Comparison of ENCODE assay signal across 25 mouse cellular contexts in genomic region chr4:130070523-130070922, GRCm38 (mm10). TPM values are rescaled to one million over a fixed set of nuclear protein-coding genes. Genes with fewer than 3 reads are reported as not detected.
DNase-seq lines count a peak whose midpoint lies in the region; ATAC-seq and TF ChIP-seq lines count a peak whose summit lies in the region.
"Had no signal": no experiment of that assay in that cellular context is flagged by ENCODE, and none has a peak within 500 bp of the region (broad histone marks: within the 10 kb centered on the region; RNA-seq: fewer than 3 reads in every experiment).

No protein-coding gene starts in this region.

- no peak overlapping the region for H3K4me2 ChIP-seq in forebrain, embryonic 15.5 days (replicated peaks)
- no peak overlapping the region for H3K4me2 ChIP-seq in forebrain, embryonic 14.5 days (ENCODE audit: low read length)
- no peak overlapping the region for H3K4me2 ChIP-seq in forebrain, postnatal 0 days (ENCODE audit: low read depth)
- no peak overlapping the region for H3K4me2 ChIP-seq in forebrain, embryonic 12.5 days
- H3K4me2 ChIP-seq: embryonic facial prominence, embryonic 13.5 days; embryonic facial prominence, embryonic 15.5 days had no signal

- no peak for TF ChIP-seq POLR2A in brain, embryonic 14.5 days (IDR thresholded peaks at IDR 0.05; ENCODE audit: borderline replicate concordance, extremely low read depth, insufficient read depth, insufficient read length, poor library complexity, severe bottlenecking)

- no peak overlapping the region for H3K9ac ChIP-seq in forebrain, embryonic 15.5 days (replicated peaks)
- no peak overlapping the region for H3K9ac ChIP-seq in forebrain, embryonic 14.5 days (ENCODE audit: low read length)
- no peak overlapping the region for H3K9ac ChIP-seq in forebrain, postnatal 0 days
- H3K9ac ChIP-seq in forebrain, embryonic 12.5 days: no peak overlapping the region
- H3K9ac ChIP-seq: embryonic facial prominence, embryonic 13.5 days; embryonic facial prominence, embryonic 15.5 days had no signal

- no peaks in the 10 kb centered on the region for H3K27me3 ChIP-seq in forebrain, embryonic 15.5 days
- no peaks in the 10 kb centered on the region for H3K27me3 ChIP-seq in forebrain, embryonic 14.5 days (replicated peaks; ENCODE audit: control insufficient read depth, insufficient read depth, low read length)
- H3K27me3 ChIP-seq in forebrain, postnatal 0 days (ENCODE audit: insufficient read depth, low read length): no peaks in the 10 kb centered on the region
- peaks cover 7% of the 10 kb centered on the region for H3K27me3 ChIP-seq in forebrain, embryonic 12.5 days
- H3K27me3 ChIP-seq: embryonic facial prominence, embryonic 13.5 days; embryonic facial prominence, embryonic 15.5 days; Patski had no signal

- H3K9me3 ChIP-seq in forebrain, embryonic 15.5 days: no peaks in the 10 kb centered on the region
- H3K9me3 ChIP-seq in forebrain, embryonic 14.5 days (replicated peaks; ENCODE audit: control insufficient read depth, low read length): no peaks in the 10 kb centered on the region
- H3K9me3 ChIP-seq in forebrain, postnatal 0 days (ENCODE audit: low read length): no peaks in the 10 kb centered on the region
- no peaks in the 10 kb centered on the region for H3K9me3 ChIP-seq in forebrain, embryonic 12.5 days
- H3K9me3 ChIP-seq: embryonic facial prominence, embryonic 13.5 days; embryonic facial prominence, embryonic 15.5 days; forebrain, embryonic 10.5 days; G1E had no signal

- 0 out of 2 replicates have a peak overlapping the region, but pooled peaks have one; percentile 25 for H3K27ac ChIP-seq in forebrain, embryonic 15.5 days (replicated peaks)
- no peak overlapping the region for H3K27ac ChIP-seq in forebrain, embryonic 14.5 days (ENCODE audit: low read depth, low read length)
- H3K27ac ChIP-seq in forebrain, postnatal 0 days (ENCODE audit: low read depth, low read length): no peak overlapping the region
- no peak overlapping the region for H3K27ac ChIP-seq in forebrain, embryonic 12.5 days
- H3K27ac ChIP-seq: embryonic facial prominence, embryonic 13.5 days; embryonic facial prominence, embryonic 15.5 days; forebrain, embryonic 10.5 days had no signal

- no peak for DNase-seq in forebrain, embryonic 14.5 days (ENCODE audit: low spot score)
- DNase-seq in forebrain, postnatal 0 days: no peak
- peak; percentile 32 for DNase-seq in brain, embryonic 14.5 days (ENCODE audit: low read depth)
- DNase-seq: adrenal gland, adult 8-10 months; adrenal gland, postnatal 14 days; adrenal gland, postnatal 36 days; B cell, adult 2 months; cerebellum, adult 11 months; cerebellum, adult 18-20 months; cerebellum, adult 8-10 months; cerebellum, adult 9-11 months; cerebellum, postnatal 14 days; cerebellum, postnatal 36 days; embryo, embryonic 11 days had no signal

- ATAC-seq in forebrain, embryonic 15.5 days (replicated peaks): no peak
- no peak for ATAC-seq in forebrain, embryonic 14.5 days
- peak; percentile 59; the same call in 1 of the 2 replicates for ATAC-seq in forebrain, postnatal 0 days
- ATAC-seq in forebrain, embryonic 12.5 days (ENCODE audit: low FRiP score): no peak
- ATAC-seq: activated CD4-positive, CD25-positive, alpha-beta regulatory T cell, adult 4 months; CD4-positive, CD25-positive, alpha-beta regulatory T cell, adult 4 months; Patski had no signal

- H3K4me1 ChIP-seq in forebrain, embryonic 15.5 days: peaks cover 9% of the 10 kb centered on the region
- H3K4me1 ChIP-seq in forebrain, embryonic 14.5 days (ENCODE audit: control insufficient read depth, insufficient read depth, low read length): no peaks in the 10 kb centered on the region
- H3K4me1 ChIP-seq in forebrain, postnatal 0 days (ENCODE audit: insufficient read depth): no peaks in the 10 kb centered on the region
- H3K4me1 ChIP-seq in forebrain, embryonic 12.5 days: no peaks in the 10 kb centered on the region; the same call in 1 of the 2 replicates

- 62% methylated on average over 3 of the region's 3 CpGs for WGBS in forebrain, embryonic 15.5 days
- WGBS in forebrain, embryonic 14.5 days: 57% methylated on average over 3 of the region's 3 CpGs
- WGBS in forebrain, postnatal 0 days: 48% methylated on average over 3 of the region's 3 CpGs
- WGBS in forebrain, embryonic 12.5 days: 74% methylated on average over 3 of the region's 3 CpGs

- no peaks in the 10 kb centered on the region for H3K36me3 ChIP-seq in forebrain, embryonic 15.5 days
- no peaks in the 10 kb centered on the region for H3K36me3 ChIP-seq in forebrain, embryonic 14.5 days (ENCODE audit: control insufficient read depth, insufficient read depth, low read length)
- H3K36me3 ChIP-seq in forebrain, postnatal 0 days (ENCODE audit: insufficient read depth): no peaks in the 10 kb centered on the region
- no peaks in the 10 kb centered on the region for H3K36me3 ChIP-seq in forebrain, embryonic 12.5 days (replicated peaks)
- H3K36me3 ChIP-seq: forebrain, embryonic 10.5 days; G1E had no signal

- H3K4me3 ChIP-seq in forebrain, embryonic 15.5 days: no peak overlapping the region
- H3K4me3 ChIP-seq in forebrain, embryonic 14.5 days (ENCODE audit: low read depth, low read length): no peak overlapping the region
- no peak overlapping the region for H3K4me3 ChIP-seq in forebrain, postnatal 0 days (ENCODE audit: low read depth, low read length)
- no peak overlapping the region for H3K4me3 ChIP-seq in forebrain, embryonic 12.5 days (replicated peaks)
- H3K4me3 ChIP-seq: embryonic facial prominence, embryonic 13.5 days; embryonic facial prominence, embryonic 15.5 days; erythroblast, embryonic 14.5 days; forebrain, embryonic 10.5 days had no signal

- no peak for TF ChIP-seq CTCF in forebrain, postnatal 0 days (IDR thresholded peaks at IDR 0.05; ENCODE audit: low read depth)
- no peak for TF ChIP-seq CTCF in brain, embryonic 14.5 days (IDR thresholded peaks at IDR 0.05; ENCODE audit: borderline replicate concordance, extremely low read depth, insufficient read depth, insufficient read length)

RNA-seq across cellular contexts. Expression of gene Col16a1, which starts 22.9 kb away (rescaled TPM):
- polyA plus RNA-seq in forebrain, embryonic 15.5 days (2015; fragmentation: Nextera tagmentation; extraction: Ambion mirVana): 4.6 and 5.1 TPM in 2 replicates
- 4.0 and 5.7 TPM in 2 replicates for polyA plus RNA-seq in forebrain, embryonic 14.5 days (2014; fragmentation: Nextera tagmentation; extraction: Ambion mirVana)
- total RNA-seq in forebrain, postnatal 0 days (2014; rRNA removed): 21.8 and 29.7 TPM in 2 replicates
- 6.8 and 7.5 TPM in 2 replicates for polyA plus RNA-seq in forebrain, postnatal 0 days (2015; fragmentation: Nextera tagmentation; extraction: Ambion mirVana)
- 10.8 and 14.8 TPM in 2 replicates for polyA plus RNA-seq in forebrain, embryonic 12.5 days (2016; fragmentation: Nextera tagmentation; extraction: Ambion mirVana)
- 16.7 and 17.1 TPM in 2 replicates for polyA plus RNA-seq in brain, embryonic 14.5 days (2012; rRNA removed)
- total RNA-seq: CH12.LX, G1E had no signal
- polyA plus RNA-seq: activated CD4-positive, CD25-positive, alpha-beta regulatory T cell, adult 4 months; CD4-positive, CD25-positive, alpha-beta regulatory T cell, adult 4 months; erythroblast, embryonic 14.5 days; G1E had no signal

RNA-seq across cellular contexts. Expression of gene Pef1, which starts 31.8 kb away (rescaled TPM):
- polyA plus RNA-seq in forebrain, embryonic 15.5 days (2015; fragmentation: Nextera tagmentation; extraction: Ambion mirVana): 68.1 and 70.3 TPM in 2 replicates
- 88.6 and 91.9 TPM in 2 replicates for polyA plus RNA-seq in forebrain, embryonic 14.5 days (2014; fragmentation: Nextera tagmentation; extraction: Ambion mirVana)
- 51.6 and 52.9 TPM in 2 replicates for total RNA-seq in forebrain, postnatal 0 days (2014; rRNA removed)
- 58.5 and 60.7 TPM in 2 replicates for polyA plus RNA-seq in forebrain, postnatal 0 days (2015; fragmentation: Nextera tagmentation; extraction: Ambion mirVana)
- 60.4 and 61.4 TPM in 2 replicates for polyA plus RNA-seq in forebrain, embryonic 12.5 days (2016; fragmentation: Nextera tagmentation; extraction: Ambion mirVana)
- 59.7 and 71.4 TPM in 2 replicates for polyA plus RNA-seq in brain, embryonic 14.5 days (2012; rRNA removed)
